Mouse (Mus musculus): ENCODE measurements around the gene Hsp90aa1. TPM values are rescaled to one million over a fixed set of nuclear protein-coding genes. Genes with fewer than 3 reads are reported as not detected.

Hsp90aa1 gene
- polyA plus RNA-seq, 1 experiment from 2014 or later = 1,260 TPM

GRCm38 (mm10) chr12:110681191-110681590 is 21.3 kb downstream of the Hsp90aa1 start:
- Histone ChIP-seq H3K27ac (0 out of 2 replicates have a peak overlapping the region, but pooled peaks have one; percentile 30), H3K27me3 (ENCODE audit: poor library complexity, severe bottlenecking) (no peaks in the 10 kb centered on the region), H3K36me3 (replicated peaks) (peaks cover 12% of the 10 kb centered on the region), H3K9me3 (no peaks in the 10 kb centered on the region), H3K4me3 (no peak overlapping the region), H3K4me1 (no peaks in the 10 kb centered on the region)
- DNase-seq (ENCODE audit: extremely low spot score, low spot score) = no peak
- WGBS = 72% methylated on average over 7 of the region's 7 CpGs

- Histone ChIP-seq H3K36me3 (replicated peaks) (peaks cover 19% of the 10 kb centered on the region), H3K27me3 (ENCODE audit: poor library complexity, severe bottlenecking) (no peaks in the 10 kb centered on the region), H3K4me1 (no peaks in the 10 kb centered on the region), H3K9me3 (no peaks in the 10 kb centered on the region), H3K27ac (no peak overlapping the region), H3K4me3 (no peak overlapping the region)
- WGBS = 57% methylated on average over 5 of the region's 5 CpGs
- DNase-seq (ENCODE audit: extremely low spot score, low spot score) = no peak
These were observed 28.3 kb downstream of the Hsp90aa1 start for GRCm38 (mm10) chr12:110674243-110674642.

DNA sequence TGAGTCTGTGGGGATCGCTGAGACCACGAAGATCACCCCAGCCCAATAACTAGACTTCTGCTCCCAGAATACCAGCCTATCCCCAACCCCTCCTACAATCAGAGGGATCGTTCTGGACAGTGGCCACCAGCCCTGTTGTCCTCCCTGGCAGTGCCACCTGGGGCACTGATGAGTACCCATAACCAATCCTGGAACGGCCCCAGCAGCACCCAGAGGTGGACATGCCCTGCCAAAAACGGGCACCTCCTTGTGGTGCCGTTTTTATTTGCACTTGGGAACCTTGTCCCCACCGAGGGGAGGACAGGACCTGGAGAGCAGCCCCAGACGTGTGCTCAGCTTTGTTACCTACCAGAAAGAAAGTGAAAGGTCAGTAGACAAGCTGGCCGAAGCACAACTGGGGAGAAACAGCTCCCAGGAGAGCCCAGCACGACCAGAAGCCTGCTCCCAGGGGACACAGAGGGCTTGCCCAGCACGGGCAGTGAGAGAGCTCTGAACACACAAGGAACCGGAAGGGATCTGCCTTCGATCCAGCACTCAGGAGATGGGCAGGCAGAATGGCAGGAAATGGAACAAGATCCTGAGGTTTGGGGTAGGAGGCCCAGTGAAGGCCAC is 35.0 kb downstream of the Hsp90aa1 start:
- Histone ChIP-seq H3K4me3 (no peak overlapping the region), H3K27ac (no peak overlapping the region), H3K36me3 (replicated peaks) (peaks cover 86% of the 10 kb centered on the region), H3K27me3 (ENCODE audit: poor library complexity, severe bottlenecking) (no peaks in the 10 kb centered on the region), H3K4me1 (no peaks in the 10 kb centered on the region), H3K9me3 (no peaks in the 10 kb centered on the region)
- no peak for DNase-seq (ENCODE audit: extremely low spot score, low spot score)
- WGBS = 91% methylated on average over 13 of the region's 13 CpGs

DNA sequence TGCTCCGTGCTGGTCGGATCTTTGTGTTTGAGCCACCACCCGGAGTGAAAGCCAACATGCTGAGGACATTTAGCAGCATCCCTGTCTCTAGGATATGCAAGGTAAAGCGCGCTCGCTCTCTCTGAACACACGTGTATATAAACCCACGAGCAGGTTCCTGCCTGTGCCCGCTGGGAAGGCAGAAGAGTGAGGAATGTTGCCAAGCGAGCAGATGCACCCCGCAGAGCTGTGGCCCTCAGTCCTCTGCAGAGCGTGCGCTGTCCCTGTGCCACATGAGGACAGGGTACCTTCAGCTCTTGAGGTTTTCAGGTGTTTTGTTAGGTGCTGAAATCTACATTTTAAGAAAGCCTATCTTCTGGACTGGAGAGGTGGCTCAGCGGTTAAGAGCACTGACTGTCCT is 40.8 kb downstream of the Hsp90aa1 start:
- peaks cover 100% of the 10 kb centered on the region for H3K36me3 ChIP-seq (replicated peaks)
- H3K4me3 ChIP-seq = no peak overlapping the region
- no peaks in the 10 kb centered on the region for H3K9me3 ChIP-seq
- 96% methylated on average over 14 of the region's 14 CpGs for WGBS
- no peaks in the 10 kb centered on the region for H3K4me1 ChIP-seq
- no peaks in the 10 kb centered on the region for H3K27me3 ChIP-seq (ENCODE audit: poor library complexity, severe bottlenecking)
- no peak overlapping the region for H3K27ac ChIP-seq
- no peak for DNase-seq (ENCODE audit: extremely low spot score, low spot score)

DNA sequence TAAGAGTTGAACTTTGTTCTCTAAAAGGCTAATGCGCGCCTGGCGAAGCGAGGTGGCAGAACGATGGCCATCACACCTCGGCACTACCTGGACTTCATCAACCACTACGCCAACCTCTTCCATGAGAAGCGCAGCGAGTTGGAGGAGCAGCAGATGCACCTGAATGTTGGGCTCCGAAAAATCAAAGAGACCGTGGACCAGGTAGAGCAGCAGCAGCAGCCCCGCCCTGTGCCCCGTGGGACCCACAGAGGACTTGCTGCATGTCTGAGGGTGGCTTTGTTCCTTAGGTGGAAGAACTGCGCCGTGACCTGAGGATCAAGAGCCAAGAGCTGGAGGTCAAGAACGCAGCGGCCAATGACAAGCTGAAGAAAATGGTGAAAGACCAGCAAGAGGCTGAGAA is 51.1 kb downstream of the Hsp90aa1 start:
- Histone ChIP-seq H3K4me1 (no peaks in the 10 kb centered on the region), H3K27ac (no peak overlapping the region), H3K9me3 (no peaks in the 10 kb centered on the region), H3K4me3 (no peak overlapping the region), H3K27me3 (ENCODE audit: poor library complexity, severe bottlenecking) (no peaks in the 10 kb centered on the region), H3K36me3 (replicated peaks) (peaks cover 98% of the 10 kb centered on the region)
- no peak for DNase-seq (ENCODE audit: extremely low spot score, low spot score)
- 96% methylated on average over 17 of the region's 17 CpGs for WGBS

DNA sequence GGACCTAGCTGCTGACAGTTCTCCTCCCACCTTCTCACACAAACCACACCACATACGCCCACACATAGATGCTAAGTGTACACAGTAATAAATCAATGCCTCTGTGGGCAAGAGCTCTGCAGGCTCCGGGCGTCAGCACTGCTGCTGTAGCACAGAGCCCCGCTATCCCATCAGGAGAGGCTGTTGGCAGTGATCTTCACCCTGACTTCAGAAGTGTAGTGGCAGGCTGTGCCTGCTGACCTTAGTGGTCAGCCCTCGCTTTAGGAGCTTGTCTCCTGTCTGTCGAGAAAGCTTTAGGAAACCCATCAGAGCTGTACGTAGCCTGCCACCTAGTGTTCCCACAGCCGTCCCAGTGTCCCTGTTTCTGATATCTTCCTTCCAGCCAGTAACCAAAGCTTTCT is 52.3 kb downstream of the Hsp90aa1 start:
- WGBS = 88% methylated on average over 8 of the region's 8 CpGs
- no peaks in the 10 kb centered on the region for H3K27me3 ChIP-seq (ENCODE audit: poor library complexity, severe bottlenecking)
- H3K4me3 ChIP-seq = no peak overlapping the region
- H3K4me1 ChIP-seq = no peaks in the 10 kb centered on the region
- peaks cover 98% of the 10 kb centered on the region for H3K36me3 ChIP-seq (replicated peaks)
- DNase-seq (ENCODE audit: extremely low spot score, low spot score) = no peak
- no peaks in the 10 kb centered on the region for H3K9me3 ChIP-seq
- H3K27ac ChIP-seq = no peak overlapping the region

Small RNA genes within 50 kb of the gene (microRNA-seq; reads per million reads assigned to microRNA genes)
- gene Gm27299 = not detected

Other genes with a start within 250 kb of the Hsp90aa1 start
- 62.0 and 75.6 TPM in 2 replicates for gene Dync1h1, start 101.3 kb downstream of the Hsp90aa1 start, polyA plus RNA-seq (2016; fragmentation: Nextera tagmentation; extraction: Ambion mirVana)
- not detected in 2 replicates for gene 1700001K19Rik, start 20.1 kb downstream of the Hsp90aa1 start, polyA plus RNA-seq (2016; fragmentation: Nextera tagmentation; extraction: Ambion mirVana)
- gene Wdr20, start 35.2 kb upstream of the Hsp90aa1 start, polyA plus RNA-seq (2016; fragmentation: Nextera tagmentation; extraction: Ambion mirVana) = 22.5 and 23.5 TPM in 2 replicates
- gene Mok, start 138.2 kb upstream of the Hsp90aa1 start, polyA plus RNA-seq (2016; fragmentation: Nextera tagmentation; extraction: Ambion mirVana) = 11.7 and 12.0 TPM in 2 replicates
- 4.2 and 5.2 TPM in 2 replicates for gene Zfp839, start 147.5 kb upstream of the Hsp90aa1 start, polyA plus RNA-seq (2016; fragmentation: Nextera tagmentation; extraction: Ambion mirVana)
- 99.6 and 106 TPM in 2 replicates for gene Cinp, start 186.4 kb upstream of the Hsp90aa1 start, polyA plus RNA-seq (2016; fragmentation: Nextera tagmentation; extraction: Ambion mirVana)
- 6.6 and 7.2 TPM in 2 replicates for gene Tecpr2, start 186.5 kb upstream of the Hsp90aa1 start, polyA plus RNA-seq (2016; fragmentation: Nextera tagmentation; extraction: Ambion mirVana)